Mouse (Mus musculus) stomach, postnatal 0 days (tissue): ENCODE data around the gene Sdc3.

Source experiments
- CTCF ChIP-seq: IDR thresholded peaks from 2 replicates; pipeline ENCODE4 v1.5.1; 2016; ENCODE audit warnings: antibody characterized with exemption, low read depth, mild to moderate bottlenecking, moderate library complexity
- EP300 ChIP-seq: optimal IDR thresholded peaks from 2 replicates; pipeline ENCODE3; 2016; ENCODE audit warnings: antibody characterized with exemption

DNA sequence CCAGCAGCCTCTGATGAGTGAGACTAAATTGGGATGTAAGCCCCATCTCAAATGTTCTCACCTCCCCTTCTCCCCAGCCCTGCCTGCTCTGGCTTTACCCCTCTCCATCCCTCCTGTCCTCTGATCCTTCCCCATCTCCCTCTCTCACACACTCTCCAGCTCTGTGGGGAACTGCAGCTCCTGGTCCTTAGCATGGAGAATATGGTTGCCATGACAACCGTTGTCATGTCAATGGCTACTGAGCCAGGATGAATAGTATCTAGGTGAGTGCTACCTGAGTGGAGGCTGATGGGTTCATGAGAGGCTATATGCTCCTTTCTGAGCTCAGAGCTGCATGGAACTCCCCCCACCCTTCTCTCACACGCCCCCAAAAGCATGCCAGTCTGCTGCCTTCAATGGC, 21.6 kb downstream of the Sdc3 start:
- TF ChIP-seq CTCF (no peak), EP300 (no peak)
